Comparison of ENCODE assay signal across 31 mouse cellular contexts in the genomic region with DNA sequence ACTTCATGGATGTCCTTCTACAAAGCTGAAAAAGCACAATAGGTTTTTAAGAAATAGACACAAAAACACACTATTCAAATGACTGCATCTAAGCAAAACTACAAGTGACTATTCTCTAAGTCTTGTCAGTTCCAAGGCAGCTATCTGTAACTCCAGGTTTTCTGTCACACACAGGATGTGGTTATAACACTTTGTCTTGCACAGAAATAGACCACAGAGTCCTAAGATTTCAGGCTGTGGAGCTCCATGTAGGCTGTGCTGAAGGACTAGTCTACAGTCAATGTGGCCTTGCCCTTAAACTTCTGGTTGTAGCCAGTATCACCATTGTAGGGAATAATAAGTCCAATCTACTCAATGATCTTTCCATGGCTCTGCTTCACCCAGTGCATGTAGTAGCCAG.
DNase-seq lines count a peak whose midpoint lies in the region; ATAC-seq and TF ChIP-seq lines count a peak whose summit lies in the region.
"Had no signal": no experiment of that assay in that cellular context is flagged by ENCODE, and none has a peak within 500 bp of the region (broad histone marks: within the 10 kb centered on the region; RNA-seq: fewer than 3 reads in every experiment).

No protein-coding gene starts in this region.

- no peak overlapping the region for H3K27ac ChIP-seq in thymus, adult 2 months (ENCODE audit: control insufficient read depth, insufficient read depth, low read length)
- no peak overlapping the region for H3K27ac ChIP-seq in midbrain, embryonic 16.5 days (ENCODE audit: low read length)
- H3K27ac ChIP-seq in intestine, embryonic 15.5 days, result no peak overlapping the region
- H3K27ac ChIP-seq in left cerebral cortex, adult 2 months, result no peak overlapping the region
- H3K27ac ChIP-seq: embryonic facial prominence, embryonic 10.5 days; embryonic facial prominence, embryonic 15.5 days; forebrain, embryonic 13.5 days; hindbrain, embryonic 12.5 days; hindbrain, postnatal 0 days; limb, embryonic 12.5 days; liver, embryonic 15.5 days; neural tube, embryonic 12.5 days; stomach, postnatal 0 days had no signal

- TF ChIP-seq POLR2A in thymus, adult 2 months (IDR thresholded peaks at IDR 0.05; ENCODE audit: control insufficient read depth, extremely low read depth, insufficient read depth, low read length, poor library complexity), result no peak

- H3K4me2 ChIP-seq in midbrain, embryonic 16.5 days (ENCODE audit: low read length), result no peak overlapping the region
- H3K4me2 ChIP-seq in intestine, embryonic 15.5 days (replicated peaks), result no peak overlapping the region
- H3K4me2 ChIP-seq: embryonic facial prominence, embryonic 15.5 days; forebrain, embryonic 13.5 days; hindbrain, embryonic 12.5 days; limb, embryonic 12.5 days; liver, embryonic 15.5 days; lung, embryonic 14.5 days; neural tube, embryonic 12.5 days had no signal

- H3K36me3 ChIP-seq in thymus, adult 2 months (ENCODE audit: control insufficient read depth, insufficient read depth, low read length), result no peaks in the 10 kb centered on the region
- no peaks in the 10 kb centered on the region for H3K36me3 ChIP-seq in midbrain, embryonic 16.5 days (ENCODE audit: control insufficient read depth, insufficient read depth, low read length)
- no peaks in the 10 kb centered on the region for H3K36me3 ChIP-seq in intestine, embryonic 15.5 days
- H3K36me3 ChIP-seq: embryonic facial prominence, embryonic 10.5 days; embryonic facial prominence, embryonic 15.5 days; hindbrain, embryonic 12.5 days; limb, embryonic 12.5 days; liver, embryonic 15.5 days; neural tube, embryonic 12.5 days had no signal

- no peak overlapping the region for H3K9ac ChIP-seq in midbrain, embryonic 16.5 days (ENCODE audit: low read depth, low read length)
- H3K9ac ChIP-seq in intestine, embryonic 15.5 days, result no peak overlapping the region
- H3K9ac ChIP-seq: embryonic facial prominence, embryonic 15.5 days; forebrain, embryonic 13.5 days; hindbrain, embryonic 12.5 days; limb, embryonic 12.5 days; liver, embryonic 15.5 days; lung, embryonic 14.5 days; neural tube, embryonic 12.5 days had no signal

- peaks cover 8% of the 10 kb centered on the region; the same call in 1 of the 2 replicates for H3K9me3 ChIP-seq in midbrain, embryonic 16.5 days (replicated peaks; ENCODE audit: control insufficient read depth, low read length, poor library complexity, severe bottlenecking)
- no peaks in the 10 kb centered on the region for H3K9me3 ChIP-seq in intestine, embryonic 15.5 days
- H3K9me3 ChIP-seq: embryonic facial prominence, embryonic 15.5 days; liver, embryonic 15.5 days; megakaryocyte, embryonic 14.5 days had no signal

- intact Hi-C loops in left cerebral cortex, adult 2 months (cut with DNase I), result loop anchor here (10.0 kb wide), 1 partner anchor 110 kb away; no protein-coding TSS in a partner anchor

- no peaks in the 10 kb centered on the region for H3K27me3 ChIP-seq in thymus, adult 2 months (ENCODE audit: control insufficient read depth, insufficient read depth, low read length)
- H3K27me3 ChIP-seq in midbrain, embryonic 16.5 days (ENCODE audit: control insufficient read depth, insufficient read depth, low read depth, low read length), result no peaks in the 10 kb centered on the region
- no peaks in the 10 kb centered on the region for H3K27me3 ChIP-seq in intestine, embryonic 15.5 days (replicated peaks)
- H3K27me3 ChIP-seq: embryonic facial prominence, embryonic 15.5 days; forebrain, embryonic 13.5 days; hindbrain, embryonic 12.5 days; limb, embryonic 12.5 days; liver, embryonic 15.5 days; megakaryocyte, embryonic 14.5 days; neural tube, embryonic 12.5 days had no signal

- TF ChIP-seq CTCF in thymus, adult 2 months (IDR thresholded peaks at IDR 0.05; ENCODE audit: borderline replicate concordance, control insufficient read depth, extremely low read depth, insufficient read depth, low read length, poor library complexity), result no peak
- TF ChIP-seq CTCF in left cerebral cortex, adult 2 months (IDR thresholded peaks at IDR 0.05), result no peak

- ATAC-seq in granulocyte monocyte progenitor cell, adult 5-6 weeks (replicated peaks; ENCODE audit: poor library complexity, severe bottlenecking), result peak; percentile 40; the same call in 1 of the 2 replicates
- ATAC-seq in megakaryocyte-erythroid progenitor cell, adult 5-6 weeks (replicated peaks; ENCODE audit: low FRiP score, low TSS enrichment, poor library complexity, severe bottlenecking), result peak; percentile 47; the same call in 1 of the 2 replicates
- no peak for ATAC-seq in midbrain, embryonic 16.5 days
- ATAC-seq in intestine, embryonic 15.5 days, result no peak
- ATAC-seq: activated CD4-positive, CD25-positive, alpha-beta regulatory T cell, adult 4 months; forebrain, embryonic 13.5 days; hindbrain, postnatal 0 days; intestine, postnatal 0 days had no signal

- H3K4me3 ChIP-seq in thymus, adult 2 months (ENCODE audit: control insufficient read depth, insufficient read depth, low read length), result no peak overlapping the region
- H3K4me3 ChIP-seq in midbrain, embryonic 16.5 days (ENCODE audit: low read depth, low read length), result no peak overlapping the region
- no peak overlapping the region for H3K4me3 ChIP-seq in intestine, embryonic 15.5 days (replicated peaks)
- H3K4me3 ChIP-seq in left cerebral cortex, adult 2 months, result no peak overlapping the region
- H3K4me3 ChIP-seq: embryonic facial prominence, embryonic 10.5 days; embryonic facial prominence, embryonic 15.5 days; forebrain, embryonic 13.5 days; hindbrain, embryonic 12.5 days; limb, embryonic 12.5 days; liver, embryonic 15.5 days; megakaryocyte, embryonic 14.5 days; neural tube, embryonic 12.5 days had no signal

- peaks cover 7% of the 10 kb centered on the region for H3K4me1 ChIP-seq in thymus, adult 2 months (replicated peaks; ENCODE audit: control insufficient read depth, insufficient read depth, low read length)
- H3K4me1 ChIP-seq in midbrain, embryonic 16.5 days (ENCODE audit: control insufficient read depth, insufficient read depth, low read length), result no peaks in the 10 kb centered on the region
- H3K4me1 ChIP-seq in intestine, embryonic 15.5 days (replicated peaks), result no peaks in the 10 kb centered on the region
- H3K4me1 ChIP-seq: embryonic facial prominence, embryonic 10.5 days; embryonic facial prominence, embryonic 15.5 days; forebrain, embryonic 13.5 days; hindbrain, embryonic 12.5 days; limb, embryonic 12.5 days; liver, embryonic 15.5 days; neural tube, embryonic 12.5 days had no signal

- DNase-seq in thymus, adult 2 months, result peak; percentile 24
- no peak for DNase-seq in thymus, postnatal 4 days
- DNase-seq in kidney, postnatal 10 days, result no peak
- DNase-seq in left cerebral cortex, adult 2 months (ENCODE audit: extremely low spot score in 1 of 2, low spot score in 2 of 2), result no peak
- DNase-seq: adrenal gland, adult 2 months; cerebellum, adult 2 months; cerebellum, postnatal 14 days; heart, postnatal 14 days; kidney, adult 9 months; kidney, postnatal 14 days; layer of hippocampus, adult 9-11 months; lung, embryonic 14.5 days; lung, postnatal 14 days; midbrain, embryonic 14.5 days; right cerebral cortex, postnatal 4 days had no signal

Comparison
In these comparisons a context has a peak if more than half of its experiments do, and no peak if none do; other contexts are left out.
1. ATAC-seq: peak in granulocyte monocyte progenitor cell, adult 5-6 weeks (single experiment) and megakaryocyte-erythroid progenitor cell, adult 5-6 weeks (single experiment); none in midbrain, embryonic 16.5 days (single experiment) and intestine, embryonic 15.5 days (single experiment).